Mouse (Mus musculus) skeletal muscle tissue, adult 2 months (tissue): Measurements from ENCODE around the gene Ugt1a7c.
A peak's percentile ranks its signal among the peaks of the same experiment; 100 is the strongest.
"Not testable (repeated sequence)": the region's sequence is repeated elsewhere in the genome, so short reads cannot be mapped to it uniquely, and the experiment has no call there.

Experiments
- DNase-seq: peaks from one replicate; pipeline ENCODE4 v3.0.0-alpha.2; 2012; ENCODE audit warnings: low read depth, low spot score

The Ugt1a7c gene

GRCm38 (mm10) chr1:88094941-88095492 is at the start of gene Ugt1a7c:
Gene Ugt1a7c, plus strand, starts transcription at chr1:88095062.
- DNase-seq = peak; percentile 24

DNA sequence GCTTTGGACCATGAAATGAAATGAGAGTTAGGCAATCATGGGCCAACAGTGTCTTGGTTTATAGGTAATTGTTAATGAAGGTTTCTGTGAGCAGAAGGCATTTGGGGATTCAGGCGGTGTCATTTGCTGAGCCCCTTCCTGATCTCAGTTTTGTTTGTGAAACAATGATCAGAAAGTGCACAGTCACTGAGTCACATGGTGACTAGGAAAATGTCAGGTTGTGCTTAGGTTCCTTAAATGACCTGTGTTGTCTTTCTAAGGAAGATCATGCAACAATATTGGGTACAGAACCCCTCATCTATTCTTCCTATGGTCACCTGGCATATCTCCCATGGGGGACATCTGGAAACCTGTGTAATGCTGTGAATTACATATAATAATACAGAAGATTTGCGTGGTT is 47.5 kb upstream of the Ugt1a7c start:
- not testable (repeated sequence) for DNase-seq

- DNase-seq = no peak
These were observed 39.8 kb upstream of the Ugt1a7c start, which contains the start of gene Ugt1a10 for GRCm38 (mm10) chr1:88055088-88055487. Gene Ugt1a10, plus strand, starts transcription at chr1:88055388.

DNA sequence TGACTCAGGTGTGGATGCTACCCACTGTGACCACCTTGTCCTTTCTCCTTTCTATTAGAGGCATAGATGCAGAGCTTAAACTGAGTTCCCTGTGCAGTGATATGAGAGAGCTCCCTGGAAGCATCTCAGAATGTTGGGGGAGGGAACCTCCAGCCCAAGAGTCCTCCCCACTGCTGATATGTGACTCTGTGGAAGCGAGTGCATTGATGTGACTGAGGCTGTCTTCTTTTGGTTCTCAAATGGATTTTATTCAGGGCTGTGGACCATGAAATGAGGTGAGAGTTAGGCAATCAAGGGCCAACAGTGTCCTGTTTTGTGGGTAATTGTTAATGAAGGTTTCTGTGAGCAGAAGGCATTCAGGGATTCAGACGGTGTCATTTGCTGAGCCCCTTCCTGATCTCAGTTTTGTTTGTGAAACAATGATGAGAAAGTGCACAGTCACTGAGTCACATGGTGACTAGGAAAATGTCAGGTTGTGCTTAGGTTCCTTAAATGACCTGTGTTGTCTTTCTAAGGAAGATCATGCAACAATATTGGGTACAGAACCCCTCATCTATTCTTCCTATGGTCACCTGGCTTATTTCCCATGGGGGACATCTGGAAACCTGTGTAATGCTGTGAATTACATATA is 28.3 kb upstream of the Ugt1a7c start:
- not testable (repeated sequence) for DNase-seq

- DNase-seq = no peak
These were observed 24.4 kb upstream of the Ugt1a7c start, which contains the start of gene Ugt1a9 for GRCm38 (mm10) chr1:88070495-88070894. Gene Ugt1a9, plus strand, starts transcription at chr1:88070800.

DNA sequence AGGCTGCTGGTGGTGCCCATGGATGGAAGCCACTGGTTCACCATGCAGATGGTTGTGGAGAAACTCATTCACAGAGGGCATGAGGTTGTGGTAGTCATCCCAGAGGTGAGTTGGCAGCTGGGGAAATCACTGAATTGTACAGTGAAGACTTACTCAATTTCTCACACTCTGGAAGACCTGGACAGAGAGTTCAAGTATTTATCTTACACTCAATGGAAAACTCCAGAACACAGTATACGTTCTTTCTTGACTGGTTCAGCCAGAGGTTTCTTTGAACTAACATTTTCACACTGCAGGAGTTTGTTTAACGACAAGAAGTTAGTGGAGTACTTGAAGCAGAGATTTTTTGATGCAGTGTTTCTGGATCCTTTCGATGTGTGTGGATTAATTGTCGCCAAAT is 24.0 kb upstream of the Ugt1a7c start:
- no peak for DNase-seq

DNA sequence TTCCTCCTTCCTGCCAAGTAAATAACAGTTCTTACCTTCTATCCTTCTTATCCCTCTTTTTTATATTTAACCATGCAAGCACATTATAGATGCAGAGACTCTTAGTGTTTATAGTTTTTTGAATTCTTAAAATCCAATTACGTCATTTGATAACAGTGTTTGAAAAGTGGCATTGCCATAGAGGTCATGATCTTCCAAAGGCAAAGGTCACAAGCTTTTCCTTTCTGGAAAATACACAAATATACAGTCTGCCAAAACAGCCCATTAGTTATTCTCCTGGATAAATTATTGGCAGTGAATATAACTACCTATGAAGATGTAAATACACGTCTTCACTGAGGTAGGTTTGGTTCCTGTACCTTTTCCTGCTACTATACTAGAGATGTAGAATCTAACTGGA is 20.4 kb upstream of the Ugt1a7c start:
- no peak for DNase-seq

DNA sequence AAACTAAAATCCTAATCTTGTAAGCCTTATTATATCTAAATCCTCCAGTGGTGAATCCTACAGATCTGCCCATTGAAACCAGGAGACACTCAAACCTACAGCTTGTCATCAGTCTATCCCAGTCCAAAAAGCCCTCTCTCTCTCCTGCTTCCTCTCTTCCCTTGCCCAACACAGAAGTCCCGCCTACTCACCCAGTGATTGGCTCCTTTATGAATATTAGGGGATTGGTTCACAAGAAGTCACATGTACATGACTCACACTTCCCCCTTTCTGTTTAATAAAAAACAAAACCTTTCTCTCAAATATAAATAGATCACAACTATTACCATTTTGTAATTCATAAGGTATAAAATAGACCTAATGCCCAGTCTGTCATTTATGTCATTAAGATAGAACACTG is 17.7 kb upstream of the Ugt1a7c start:
- no peak for DNase-seq

DNA sequence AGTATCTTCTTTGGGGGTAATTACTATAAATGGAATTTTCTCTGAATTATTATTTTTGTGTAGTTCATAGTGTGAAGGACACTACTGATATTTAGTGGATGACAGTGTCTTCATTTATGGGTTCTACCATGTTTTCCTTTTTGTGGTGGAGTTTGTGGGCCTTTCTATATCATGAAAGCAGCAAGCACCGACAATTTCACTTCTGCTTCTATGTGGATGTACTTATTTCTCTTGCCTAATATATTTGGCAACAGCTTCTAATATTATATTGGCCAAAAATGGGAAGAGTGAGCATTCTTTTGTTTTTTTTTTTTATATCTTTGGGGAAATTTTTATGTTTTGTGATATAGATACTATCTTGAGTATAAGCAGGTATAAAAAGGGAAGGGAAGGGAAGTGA is 13.2 kb upstream of the Ugt1a7c start:
- DNase-seq = no peak

GRCm38 (mm10) chr1:88086125-88086524 is 8.7 kb upstream of the Ugt1a7c start:
- DNase-seq = no peak

GRCm38 (mm10) chr1:88087513-88087912 is 7.3 kb upstream of the Ugt1a7c start, which contains the start of gene Ugt1a8:
Gene Ugt1a8, plus strand, starts transcription at chr1:88087813.
- DNase-seq = no peak

GRCm38 (mm10) chr1:88092341-88092740 is 2.5 kb upstream of the Ugt1a7c start:
- no peak for DNase-seq

DNA sequence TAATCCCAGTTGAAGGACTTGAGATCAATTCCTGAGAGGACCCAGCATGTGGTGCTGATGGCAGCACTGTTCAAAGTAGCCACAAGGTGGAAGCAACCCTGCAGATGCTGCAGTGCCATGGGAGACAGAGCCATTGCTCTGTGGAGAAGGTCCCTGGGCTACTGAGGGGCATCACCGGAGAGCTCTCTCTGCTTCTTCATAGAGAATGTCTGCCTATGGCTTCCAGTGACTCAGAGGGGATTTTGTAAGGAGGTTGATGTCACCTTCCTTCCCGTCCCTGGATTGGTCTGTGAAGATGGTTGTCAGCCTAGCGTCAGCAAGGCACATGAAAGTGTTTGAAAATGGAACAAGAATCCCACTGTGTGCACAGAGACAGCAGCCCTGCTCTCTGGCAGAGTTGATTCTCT is 589 bp upstream of the Ugt1a7c start:
- DNase-seq = not testable (repeated sequence)

DNA sequence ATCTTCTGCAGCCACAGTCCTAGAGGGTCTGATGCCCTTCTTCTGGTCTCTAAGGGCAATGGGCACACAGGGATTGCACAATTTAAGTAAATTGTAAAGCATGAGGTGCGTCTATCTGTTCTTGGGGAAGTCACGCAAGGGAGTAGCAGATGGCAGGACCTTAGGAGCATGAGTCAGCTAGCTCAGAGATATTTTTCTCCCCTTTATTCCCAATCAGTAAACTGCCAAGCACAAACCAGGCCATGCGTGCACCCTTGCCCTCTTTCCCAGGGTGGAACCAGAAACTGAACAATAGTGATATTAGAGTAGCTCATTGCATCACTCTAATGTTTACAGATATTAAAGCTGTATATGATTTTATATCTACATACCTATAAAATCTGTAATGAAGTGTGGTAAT is 3.7 kb downstream of the Ugt1a7c start:
- DNase-seq = not testable (repeated sequence)

- DNase-seq = not testable (repeated sequence)
These were observed 4.8 kb downstream of the Ugt1a7c start for GRCm38 (mm10) chr1:88099691-88100090.

DNA sequence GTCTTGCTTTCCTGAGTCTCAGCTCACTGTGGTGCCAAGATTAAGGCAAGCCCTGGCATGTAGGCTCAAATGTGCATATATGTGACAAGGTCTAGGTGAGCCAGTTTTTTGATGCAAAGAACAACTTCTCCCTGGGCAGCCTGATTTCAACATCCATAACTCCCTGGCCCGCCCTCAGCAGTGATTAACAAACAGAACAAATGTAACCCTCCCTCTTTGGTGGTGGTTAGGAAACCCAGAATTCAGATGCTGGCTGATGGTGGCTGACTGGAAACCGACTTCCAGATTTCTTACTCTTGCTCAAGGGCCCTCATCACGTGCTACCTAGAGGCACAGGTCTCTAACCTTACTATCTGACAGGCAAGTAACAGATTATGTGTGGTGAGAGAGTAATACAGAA is 8.2 kb downstream of the Ugt1a7c start, which contains the start of gene Ugt1a6b:
Gene Ugt1a6b (plus strand): TSS at position 234 of the 400 bp plus-strand sequence.
- DNase-seq = not testable (repeated sequence)

DNA sequence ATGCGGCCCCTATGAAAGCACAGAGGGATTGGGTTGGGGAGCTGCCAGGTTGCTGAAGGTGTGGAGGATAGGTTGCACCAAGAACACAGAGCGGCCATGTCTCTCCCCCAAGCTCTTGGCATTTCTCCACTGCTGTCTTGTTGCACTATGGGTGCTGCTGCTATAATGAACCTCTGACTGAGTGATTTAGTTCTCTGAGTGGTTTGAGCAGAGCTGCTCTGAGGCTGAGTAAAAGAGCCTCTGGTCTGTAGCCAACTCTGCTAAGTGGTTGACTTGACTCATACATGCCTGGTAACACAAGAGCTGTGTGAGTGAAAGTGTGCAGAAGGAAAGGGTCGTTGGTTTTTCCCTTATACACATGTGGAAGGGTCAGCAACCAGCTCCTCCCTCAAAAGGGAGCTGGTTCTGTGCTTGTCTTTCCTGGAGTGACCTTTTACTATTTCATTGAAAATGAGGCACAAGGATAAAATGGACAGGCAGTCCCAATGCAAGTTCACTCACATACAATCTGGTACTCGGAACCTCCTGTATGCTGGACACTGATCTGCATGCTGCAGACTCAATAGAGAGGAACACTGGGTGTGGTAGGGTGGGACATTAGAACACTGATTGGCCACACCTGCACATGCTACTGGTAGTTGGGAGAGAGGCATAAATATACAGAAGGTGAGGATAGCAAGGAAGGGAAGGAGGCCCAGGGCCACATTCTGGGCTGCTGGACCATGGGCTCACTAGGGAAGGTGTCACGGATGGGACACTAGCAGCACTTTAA is 9.0 kb downstream of the Ugt1a7c start:
- not testable (repeated sequence) for DNase-seq

DNA sequence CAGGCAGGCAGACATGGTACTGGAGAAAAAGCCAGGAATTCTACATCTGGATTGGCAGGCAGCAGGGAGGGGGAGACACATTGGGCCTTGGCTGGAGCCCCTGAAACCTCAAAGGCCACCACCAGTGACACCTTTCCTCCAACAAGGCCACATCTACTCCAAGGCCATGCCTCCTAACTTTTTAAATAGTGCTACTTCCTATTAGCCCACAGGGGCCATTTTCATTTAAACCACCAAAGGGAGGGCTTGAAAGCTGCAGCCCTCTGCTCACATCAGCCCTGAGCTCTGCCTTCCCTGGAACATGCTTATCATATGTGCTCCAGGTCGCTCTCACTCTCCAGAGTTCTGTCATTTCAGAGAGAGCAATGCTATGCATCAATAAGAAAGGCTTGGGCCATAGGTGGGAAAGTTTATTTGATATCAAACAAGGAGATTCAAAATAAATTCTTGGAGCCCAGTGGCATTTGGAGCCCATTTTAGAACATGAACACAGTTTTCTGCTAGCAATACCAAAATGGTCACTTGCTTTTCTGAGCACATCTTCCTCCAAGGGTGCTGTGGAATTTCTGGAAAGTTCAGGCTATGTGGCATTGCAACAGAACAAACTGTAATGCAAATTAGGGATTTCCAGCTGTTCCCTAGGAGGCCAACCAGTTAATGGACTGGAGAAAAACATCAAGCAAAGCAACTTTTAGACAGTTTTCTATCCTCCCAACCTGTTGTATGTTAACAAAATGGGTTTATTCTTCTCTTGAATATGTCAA is 10.0 kb downstream of the Ugt1a7c start:
- no peak for DNase-seq

DNA sequence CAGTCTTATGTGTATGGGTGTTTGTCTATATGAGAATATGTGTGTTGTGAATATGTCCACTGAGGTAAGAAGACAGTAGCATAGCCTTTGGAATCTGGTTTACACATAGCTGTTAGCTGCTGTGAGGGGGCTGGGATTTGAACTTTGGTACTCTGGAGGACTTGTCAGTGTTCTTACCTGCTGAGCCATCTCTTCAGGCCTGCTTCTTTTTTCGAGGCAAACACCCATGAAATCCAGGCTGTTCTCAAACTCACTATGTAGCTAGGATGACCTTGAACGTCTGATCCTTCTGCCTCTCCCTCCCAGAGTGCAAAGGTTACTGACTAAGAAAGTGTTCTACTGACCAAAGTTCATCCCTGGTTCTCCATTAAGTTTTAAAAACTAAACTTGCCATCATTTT is 10.8 kb downstream of the Ugt1a7c start:
- DNase-seq = no peak

- not testable (repeated sequence) for DNase-seq
These were observed 14.2 kb downstream of the Ugt1a7c start for GRCm38 (mm10) chr1:88109027-88109557.

DNA sequence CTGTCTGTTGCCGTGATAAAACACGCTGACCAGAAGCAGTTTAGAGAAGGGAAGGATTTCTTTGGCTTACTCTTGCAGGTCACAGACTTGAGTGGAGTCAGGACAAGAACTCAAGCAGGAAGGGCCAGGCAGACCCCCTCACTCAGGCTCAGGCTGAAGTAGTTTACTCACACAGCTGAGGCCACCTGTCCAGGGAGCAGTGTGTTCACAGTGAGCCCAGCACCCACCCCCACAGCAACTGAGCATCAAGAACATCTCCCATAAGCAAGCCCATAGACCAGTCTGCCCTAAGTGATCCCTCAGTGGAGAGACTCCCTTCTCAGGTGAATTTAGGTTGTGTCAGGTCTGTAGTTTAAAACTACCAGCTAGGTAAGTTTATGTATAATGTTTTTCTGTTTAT is 14.7 kb downstream of the Ugt1a7c start:
- DNase-seq = not testable (repeated sequence)
